Mouse (Mus musculus): Measurements from ENCODE around the gene Slc9a3. TPM values are rescaled to one million over a fixed set of nuclear protein-coding genes. Genes with fewer than 3 reads are reported as not detected.
A peak's percentile ranks its signal among the peaks of the same experiment; 100 is the strongest.

The Slc9a3 gene
- polyA plus RNA-seq, 1 experiment from 2014 or later = not detected

GRCm38 (mm10) chr13:74147327-74147726, 26.1 kb downstream of the Slc9a3 start:
- no peak for ATAC-seq (ENCODE audit: insufficient number of reproducible peaks, low FRiP score)
- Histone ChIP-seq H3K27me3 (replicated peaks) (no peaks in the 10 kb centered on the region), H3K9ac (no peak overlapping the region), H3K4me1 (replicated peaks) (no peaks in the 10 kb centered on the region; the same call in 1 of the 2 replicates), H3K4me2 (no peak overlapping the region), H3K36me3 (no peaks in the 10 kb centered on the region), H3K27ac (ENCODE audit: poor library complexity, severe bottlenecking) (no peak overlapping the region), H3K4me3 (no peak overlapping the region), H3K9me3 (replicated peaks) (no peaks in the 10 kb centered on the region)
- 57% methylated on average over 2 of the region's 2 CpGs for WGBS

- Histone ChIP-seq H3K4me1 (replicated peaks) (peaks cover 11% of the 10 kb centered on the region; the same call in 1 of the 2 replicates), H3K9ac (peak overlapping the region; percentile 71), H3K27me3 (replicated peaks) (no peaks in the 10 kb centered on the region), H3K36me3 (peaks cover 19% of the 10 kb centered on the region), H3K27ac (ENCODE audit: poor library complexity, severe bottlenecking) (no peak overlapping the region), H3K4me2 (peak overlapping the region; percentile 84), H3K9me3 (replicated peaks) (no peaks in the 10 kb centered on the region), H3K4me3 (peak overlapping the region; percentile 60)
- peak; percentile 76 for ATAC-seq (ENCODE audit: insufficient number of reproducible peaks, low FRiP score)
- WGBS = 9% methylated on average over 19 of the region's 19 CpGs
These were observed 45.2 kb downstream of the Slc9a3 start for GRCm38 (mm10) chr13:74166348-74167056.

- no peak overlapping the region for H3K27ac ChIP-seq (ENCODE audit: poor library complexity, severe bottlenecking)
- no peaks in the 10 kb centered on the region for H3K27me3 ChIP-seq (replicated peaks)
- H3K36me3 ChIP-seq = peaks cover 24% of the 10 kb centered on the region
- H3K4me1 ChIP-seq (replicated peaks) = peaks cover 11% of the 10 kb centered on the region; the same call in 1 of the 2 replicates
- H3K9ac ChIP-seq = peak overlapping the region; percentile 71
- H3K4me2 ChIP-seq = peak overlapping the region; percentile 84
- WGBS = 24% methylated on average over 9 of the region's 9 CpGs
- ATAC-seq (ENCODE audit: insufficient number of reproducible peaks, low FRiP score) = peak; percentile 5; the same call in 1 of the 2 replicates
- peak overlapping the region; percentile 60 for H3K4me3 ChIP-seq
- H3K9me3 ChIP-seq (replicated peaks) = no peaks in the 10 kb centered on the region
These were observed 45.8 kb downstream of the Slc9a3 start for GRCm38 (mm10) chr13:74167057-74167413.

- no peaks in the 10 kb centered on the region for H3K27me3 ChIP-seq (replicated peaks)
- ATAC-seq (ENCODE audit: insufficient number of reproducible peaks, low FRiP score) = no peak
These were observed 46.2 kb downstream of the Slc9a3 start for GRCm38 (mm10) chr13:74167492-74167891.

GRCm38 (mm10) chr13:74169446-74170164, 48.3 kb downstream of the Slc9a3 start:
- Histone ChIP-seq H3K4me1 (replicated peaks) (peaks cover 11% of the 10 kb centered on the region; the same call in 1 of the 2 replicates), H3K27me3 (replicated peaks) (no peaks in the 10 kb centered on the region), H3K9ac (no peak overlapping the region), H3K27ac (ENCODE audit: poor library complexity, severe bottlenecking) (no peak overlapping the region), H3K9me3 (replicated peaks) (no peaks in the 10 kb centered on the region), H3K4me3 (no peak overlapping the region), H3K4me2 (no peak overlapping the region), H3K36me3 (peaks cover 47% of the 10 kb centered on the region)
- ATAC-seq (ENCODE audit: insufficient number of reproducible peaks, low FRiP score) = no peak
- 79% methylated on average over 10 of the region's 10 CpGs for WGBS

More at GRCm38 (mm10) chr13:74167492-74167891, 46.2 kb downstream of the Slc9a3 start:
- Histone ChIP-seq H3K4me1 (replicated peaks) (peaks cover 11% of the 10 kb centered on the region; the same call in 1 of the 2 replicates), H3K9me3 (replicated peaks) (no peaks in the 10 kb centered on the region), H3K27ac (ENCODE audit: poor library complexity, severe bottlenecking) (no peak overlapping the region), H3K36me3 (peaks cover 28% of the 10 kb centered on the region), H3K4me2 (no peak overlapping the region), H3K9ac (no peak overlapping the region), H3K4me3 (no peak overlapping the region)
- 72% methylated on average over 2 of the region's 2 CpGs for WGBS

- Histone ChIP-seq H3K4me1 (replicated peaks) (peaks cover 2% of the 10 kb centered on the region; the same call in 1 of the 2 replicates), H3K36me3 (peaks cover 61% of the 10 kb centered on the region), H3K4me2 (no peak overlapping the region), H3K27ac (ENCODE audit: poor library complexity, severe bottlenecking) (no peak overlapping the region), H3K4me3 (no peak overlapping the region), H3K9ac (no peak overlapping the region), H3K27me3 (replicated peaks) (no peaks in the 10 kb centered on the region), H3K9me3 (replicated peaks) (no peaks in the 10 kb centered on the region)
- no peak for ATAC-seq (ENCODE audit: insufficient number of reproducible peaks, low FRiP score)
- WGBS = 90% methylated on average over 5 of the region's 5 CpGs
These were observed 50.8 kb downstream of the Slc9a3 start for GRCm38 (mm10) chr13:74172036-74172435.

GRCm38 (mm10) chr13:74183011-74183695, 61.9 kb downstream of the Slc9a3 start:
- no peak overlapping the region for H3K4me3 ChIP-seq
- H3K27me3 ChIP-seq (replicated peaks) = no peaks in the 10 kb centered on the region
- no peaks in the 10 kb centered on the region for H3K9me3 ChIP-seq (replicated peaks)
- no peak for ATAC-seq (ENCODE audit: insufficient number of reproducible peaks, low FRiP score)
- WGBS = 87% methylated on average over 5 of the region's 5 CpGs
- H3K36me3 ChIP-seq = peaks cover 66% of the 10 kb centered on the region
- no peak overlapping the region for H3K27ac ChIP-seq (ENCODE audit: poor library complexity, severe bottlenecking)
- H3K4me1 ChIP-seq (replicated peaks) = no peaks in the 10 kb centered on the region
- H3K4me2 ChIP-seq = no peak overlapping the region
- H3K9ac ChIP-seq = no peak overlapping the region

GRCm38 (mm10) chr13:74192613-74193012, 71.4 kb downstream of the Slc9a3 start:
- Histone ChIP-seq H3K9me3 (replicated peaks) (no peaks in the 10 kb centered on the region), H3K27ac (ENCODE audit: poor library complexity, severe bottlenecking) (no peak overlapping the region), H3K4me1 (replicated peaks) (0 out of 2 replicates have a peak, but pooled peaks cover 6% of the 10 kb centered on the region), H3K27me3 (replicated peaks) (no peaks in the 10 kb centered on the region), H3K4me3 (no peak overlapping the region), H3K36me3 (peaks cover 58% of the 10 kb centered on the region), H3K9ac (no peak overlapping the region), H3K4me2 (no peak overlapping the region)
- WGBS = 82% methylated on average over 6 of the region's 6 CpGs
- ATAC-seq (ENCODE audit: insufficient number of reproducible peaks, low FRiP score) = no peak

GRCm38 (mm10) chr13:74196451-74196850, 75.2 kb downstream of the Slc9a3 start:
- Histone ChIP-seq H3K4me2 (no peak overlapping the region), H3K36me3 (peaks cover 42% of the 10 kb centered on the region), H3K4me1 (replicated peaks) (no peaks in the 10 kb centered on the region), H3K9me3 (replicated peaks) (no peaks in the 10 kb centered on the region), H3K27ac (ENCODE audit: poor library complexity, severe bottlenecking) (no peak overlapping the region), H3K4me3 (no peak overlapping the region), H3K9ac (no peak overlapping the region), H3K27me3 (replicated peaks) (no peaks in the 10 kb centered on the region)
- no peak for ATAC-seq (ENCODE audit: insufficient number of reproducible peaks, low FRiP score)
- 72% methylated on average over 3 of the region's 3 CpGs for WGBS

GRCm38 (mm10) chr13:74208317-74208985, 87.2 kb downstream of the Slc9a3 start, which contains the start of gene Exoc3:
Gene Exoc3 (minus strand): TSS chr13:74208732.
- peak within 1 kb of the TSS; percentile 82 for H3K4me2 ChIP-seq
- peak within 1 kb of the TSS; percentile 76 for H3K4me3 ChIP-seq
- peaks cover 13% of the 10 kb centered on the region; the same call in 1 of the 2 replicates for H3K27me3 ChIP-seq (replicated peaks)
- H3K4me1 ChIP-seq (replicated peaks) = peaks cover 13% of the 10 kb centered on the region
- no peaks in the 10 kb centered on the region for H3K9me3 ChIP-seq (replicated peaks)
- peaks cover 24% of the 10 kb centered on the region for H3K36me3 ChIP-seq
- WGBS = under 1% methylated on average over 39 of the region's 39 CpGs
- ATAC-seq (ENCODE audit: insufficient number of reproducible peaks, low FRiP score) = peak; percentile 95
- peak within 1 kb of the TSS; percentile 89 for H3K27ac ChIP-seq (ENCODE audit: poor library complexity, severe bottlenecking)
- peak within 1 kb of the TSS; percentile 80 for H3K9ac ChIP-seq

Data from heart, embryonic 12.5 days (tissue).